Mouse (Mus musculus) ovary, postnatal 14 days (tissue): ENCODE measurements around the gene Tapbpl.
A peak's percentile ranks its signal among the peaks of the same experiment; 100 is the strongest.

Experiments used
- DNase-seq: peaks from one replicate; pipeline ENCODE4 v3.0.0; 2022; ENCODE audit warnings: low spot score

Tapbpl gene

GRCm38 (mm10) chr6:125239547-125239946 is 7.9 kb upstream of the Tapbpl start:
- no peak for DNase-seq

GRCm38 (mm10) chr6:125238396-125238795 is 6.7 kb upstream of the Tapbpl start:
- DNase-seq = no peak

GRCm38 (mm10) chr6:125237421-125237820 is 5.8 kb upstream of the Tapbpl start:
- no peak for DNase-seq

- DNase-seq = no peak
These were observed 5.1 kb upstream of the Tapbpl start, which contains the start of gene Cd27 for GRCm38 (mm10) chr6:125236782-125237181. Gene Cd27, minus strand, starts transcription at chr6:125237010.

- no peak for DNase-seq
These were observed 4.7 kb upstream of the Tapbpl start for GRCm38 (mm10) chr6:125236341-125236740.

GRCm38 (mm10) chr6:125234520-125234828 is 2.8 kb upstream of the Tapbpl start:
- DNase-seq = no peak

GRCm38 (mm10) chr6:125233816-125234519 is 2.3 kb upstream of the Tapbpl start:
- DNase-seq = no peak

GRCm38 (mm10) chr6:125232516-125232915 is 856 bp upstream of the Tapbpl start:
- no peak for DNase-seq

- DNase-seq = no peak
These were observed 381 bp upstream of the Tapbpl start for GRCm38 (mm10) chr6:125232045-125232437.

GRCm38 (mm10) chr6:125230571-125230970 is 1.1 kb downstream of the Tapbpl start:
- no peak for DNase-seq

GRCm38 (mm10) chr6:125225518-125226115 is 6.0 kb downstream of the Tapbpl start:
- no peak for DNase-seq

GRCm38 (mm10) chr6:125222577-125222976 is 9.1 kb downstream of the Tapbpl start:
- no peak for DNase-seq

- no peak for DNase-seq
These were observed 9.5 kb downstream of the Tapbpl start for GRCm38 (mm10) chr6:125222146-125222545.

- DNase-seq = no peak
These were observed 10.4 kb downstream of the Tapbpl start for GRCm38 (mm10) chr6:125221115-125221745.

- peak; percentile 39 for DNase-seq
These were observed 12.7 kb downstream of the Tapbpl start for GRCm38 (mm10) chr6:125218963-125219362.

- DNase-seq = no peak
These were observed 13.8 kb downstream of the Tapbpl start for GRCm38 (mm10) chr6:125217899-125218298.

GRCm38 (mm10) chr6:125216898-125217297 is 14.8 kb downstream of the Tapbpl start:
- no peak for DNase-seq

- peak; percentile 86 for DNase-seq
These were observed 16.3 kb downstream of the Tapbpl start, which contains the start of gene Vamp1 for GRCm38 (mm10) chr6:125215148-125215954. Gene Vamp1, plus strand, starts transcription at chr6:125215551.

- no peak for DNase-seq
These were observed 17.9 kb downstream of the Tapbpl start for GRCm38 (mm10) chr6:125213715-125214114.

- DNase-seq = no peak
These were observed 18.5 kb downstream of the Tapbpl start for GRCm38 (mm10) chr6:125213129-125213528.

GRCm38 (mm10) chr6:125212621-125213020 is 19.0 kb downstream of the Tapbpl start:
- no peak for DNase-seq

- no peak for DNase-seq
These were observed 21.2 kb downstream of the Tapbpl start for GRCm38 (mm10) chr6:125210436-125210835.
